In genomic region chr8:13326598-13326997, GRCm38 (mm10) we compare ENCODE assay signal across 10 mouse cellular contexts. TPM values are rescaled to one million over a fixed set of nuclear protein-coding genes. Genes with fewer than 3 reads are reported as not detected.
DNase-seq lines count a peak whose midpoint lies in the region; ATAC-seq and TF ChIP-seq lines count a peak whose summit lies in the region.
"Had no signal": no experiment of that assay in that cellular context is flagged by ENCODE, and none has a peak within 500 bp of the region (broad histone marks: within the 10 kb centered on the region; RNA-seq: fewer than 3 reads in every experiment).

No protein-coding gene starts in this region.

- TF ChIP-seq CTCF in heart, postnatal 0 days (IDR thresholded peaks at IDR 0.05; ENCODE audit: low read depth), result peak; percentile 52

- no peaks in the 10 kb centered on the region for H3K27me3 ChIP-seq in heart, postnatal 0 days (ENCODE audit: control insufficient read depth, insufficient read depth, low read length)
- H3K27me3 ChIP-seq: heart, embryonic 15.5 days; neural tube, embryonic 12.5 days had no signal

- peak; percentile 28 for DNase-seq in heart, postnatal 0 days (ENCODE audit: low spot score)
- no peak for DNase-seq in heart, postnatal 25 days (ENCODE audit: low spot score)
- DNase-seq in 416B (ENCODE audit: low read depth), result peak; percentile 60
- peak; percentile 44 to 64 for DNase-seq in adrenal gland, postnatal 36 days
- peak; percentile 50 for DNase-seq in kidney, postnatal 14 days
- DNase-seq in spleen, postnatal 10 days (ENCODE audit: low spot score in 2 of 2), result no peak
- DNase-seq in right cerebral cortex, postnatal 36 days (ENCODE audit: low spot score in 2 of 2), result no peak
- DNase-seq in spleen, postnatal 36 days (ENCODE audit: low spot score in 2 of 2), result no peak

- no peak overlapping the region for H3K9ac ChIP-seq in heart, postnatal 0 days (replicated peaks; ENCODE audit: low read depth, low read length)
- H3K9ac ChIP-seq: heart, embryonic 15.5 days; neural tube, embryonic 12.5 days had no signal

- H3K27ac ChIP-seq in heart, postnatal 0 days (ENCODE audit: low read depth), result no peak overlapping the region
- H3K27ac ChIP-seq: heart, embryonic 15.5 days; neural tube, embryonic 12.5 days had no signal

- 34% methylated on average over 5 of the region's 5 CpGs for WGBS in heart, postnatal 0 days

- H3K4me1 ChIP-seq in heart, postnatal 0 days (ENCODE audit: control insufficient read depth, insufficient read depth), result no peaks in the 10 kb centered on the region
- H3K4me1 ChIP-seq: heart, embryonic 15.5 days; neural tube, embryonic 12.5 days had no signal

- no peak overlapping the region for H3K4me3 ChIP-seq in heart, postnatal 0 days (ENCODE audit: low read depth, low read length)
- H3K4me3 ChIP-seq: heart, embryonic 15.5 days; neural tube, embryonic 12.5 days had no signal

- no peak for TF ChIP-seq EP300 in heart, postnatal 0 days (IDR thresholded peaks at IDR 0.05; ENCODE audit: low read depth)

- H3K36me3 ChIP-seq in heart, postnatal 0 days (replicated peaks; ENCODE audit: control insufficient read depth, insufficient read depth, low read length), result 0 out of 2 replicates have a peak, but pooled peaks cover 7% of the 10 kb centered on the region
- H3K36me3 ChIP-seq: heart, embryonic 15.5 days; neural tube, embryonic 12.5 days had no signal

- intact Hi-C loops in heart, postnatal 25 days (cut with DNase I), result no loop called here

- no peaks in the 10 kb centered on the region for H3K9me3 ChIP-seq in heart, postnatal 0 days (replicated peaks; ENCODE audit: control insufficient read depth, low read length)
- H3K9me3 ChIP-seq: heart, embryonic 15.5 days; neural tube, embryonic 12.5 days had no signal

- H3K4me2 ChIP-seq in heart, postnatal 0 days (ENCODE audit: low read depth, low read length), result no peak overlapping the region
- H3K4me2 ChIP-seq: heart, embryonic 15.5 days; neural tube, embryonic 12.5 days had no signal

- ATAC-seq in heart, postnatal 0 days (ENCODE audit: insufficient read depth, low read depth), result no peak

RNA-seq across cellular contexts. Expression of gene Tfdp1, which starts 12.0 kb away (rescaled TPM):
- 20.9 and 38.6 TPM in 2 replicates for total RNA-seq in heart, postnatal 0 days (2014; rRNA removed; ENCODE audit: low replicate concordance)
- 47.4 and 48.0 TPM in 2 replicates for polyA plus RNA-seq in heart, postnatal 0 days (2015; fragmentation: Nextera tagmentation; extraction: Ambion mirVana)
- total RNA-seq in heart, postnatal 25 days (2021), result 10 to 100 TPM; 37.2 to 40.7 TPM
- 10 to 100 TPM; 52.5 to 66.5 TPM for total RNA-seq in adrenal gland, postnatal 36 days (2021)

RNA-seq across cellular contexts. Expression of gene Tmco3, which starts 38.6 kb away (rescaled TPM):
- total RNA-seq in heart, postnatal 0 days (2014; rRNA removed; ENCODE audit: low replicate concordance), result 9.0 and 10.8 TPM in 2 replicates
- 16.7 and 18.3 TPM in 2 replicates for polyA plus RNA-seq in heart, postnatal 0 days (2015; fragmentation: Nextera tagmentation; extraction: Ambion mirVana)
- 10 to 100 TPM; 25.3 to 29.8 TPM for total RNA-seq in heart, postnatal 25 days (2021)
- 10 to 100 TPM; 28.5 to 32.5 TPM for total RNA-seq in adrenal gland, postnatal 36 days (2021)

RNA-seq across cellular contexts. Expression of gene Dcun1d2, which starts 38.7 kb away (rescaled TPM):
- 31.8 and 37.7 TPM in 2 replicates for total RNA-seq in heart, postnatal 0 days (2014; rRNA removed; ENCODE audit: low replicate concordance)
- polyA plus RNA-seq in heart, postnatal 0 days (2015; fragmentation: Nextera tagmentation; extraction: Ambion mirVana), result 27.8 and 30.5 TPM in 2 replicates
- 10 to 100 TPM; 57.3 to 57.4 TPM for total RNA-seq in heart, postnatal 25 days (2021)
- total RNA-seq in adrenal gland, postnatal 36 days (2021), result 10 to 100 TPM; 30.2 to 31.2 TPM

Comparison
In these comparisons a context has a peak if more than half of its experiments do, and no peak if none do; other contexts are left out.
1. DNase-seq: peak in heart, postnatal 0 days (single experiment), 416B (single experiment), adrenal gland, postnatal 36 days (2 of 2) and kidney, postnatal 14 days (single experiment); none in heart, postnatal 25 days (single experiment), spleen, postnatal 10 days (0 of 2), right cerebral cortex, postnatal 36 days (0 of 2) and spleen, postnatal 36 days (0 of 2).